Mouse (Mus musculus) cortical plate, adult 2 months (tissue): ENCODE measurements around the gene Gucy1b2.

Source experiments
- CTCF ChIP-seq: fragments of 200-500 bp; IDR thresholded peaks from 2 replicates; pipeline ENCODE4 v1.5.1; 2011; ENCODE audit warnings: mild to moderate bottlenecking, control low read depth, low read length; ENCODE audit not compliant: insufficient read depth; ENCODE audit errors: extremely low read depth
- POLR2A ChIP-seq: fragments of 200-500 bp; IDR thresholded peaks from 2 replicates; pipeline ENCODE4 v1.6.1; 2011; ENCODE audit warnings: mild to moderate bottlenecking, low read length, control low read depth; ENCODE audit not compliant: insufficient read depth; ENCODE audit errors: extremely low read depth

- no peak for TF ChIP-seq CTCF
- no peak for TF ChIP-seq POLR2A
These were observed 37.4 kb upstream of the Gucy1b2 start for GRCm38 (mm10) chr14:62493456-62493855.
